Mouse (Mus musculus) cerebellum, adult 2 months (tissue): ENCODE data around the gene Rpl13a.
"Not testable (repeated sequence)": the region's sequence is repeated elsewhere in the genome, so short reads cannot be mapped to it uniquely, and the experiment has no call there.

Source experiments
- CTCF ChIP-seq: fragments of 200-500 bp; IDR thresholded peaks from 2 replicates; pipeline ENCODE4 v1.5.1; 2011; ENCODE audit warnings: low read depth, mild to moderate bottlenecking, control low read depth, low read length, moderate library complexity, borderline replicate concordance; ENCODE audit not compliant: insufficient read depth
- POLR2A ChIP-seq: fragments of 200-500 bp; IDR thresholded peaks from 2 replicates; pipeline ENCODE4 v1.6.1; 2011; ENCODE audit warnings: low read length, control low read depth, borderline replicate concordance; ENCODE audit not compliant: insufficient read depth

DNA sequence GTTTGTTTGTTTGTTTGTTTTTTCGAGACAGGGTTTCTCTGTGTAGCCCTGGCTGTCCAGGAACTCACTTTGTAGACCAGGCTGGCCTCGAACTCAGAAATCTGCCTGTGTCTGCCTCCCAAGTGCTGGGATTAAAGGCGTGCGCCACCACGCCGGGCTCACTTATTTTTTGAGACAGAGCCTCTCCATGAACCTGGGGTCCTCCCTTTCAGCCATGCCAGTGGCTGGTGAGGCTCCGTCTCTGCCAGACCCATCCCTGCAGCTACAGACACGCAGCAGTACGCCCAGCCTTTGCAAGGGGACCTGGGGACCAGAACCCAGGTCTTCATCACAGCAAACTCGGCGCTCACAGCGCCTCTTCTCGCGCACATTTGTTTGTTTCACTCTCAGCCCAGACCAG is 32.6 kb downstream of the Rpl13a start:
- not testable (repeated sequence) for TF ChIP-seq POLR2A, CTCF
